Mouse (Mus musculus) adrenal gland, adult (tissue): ENCODE results near the gene Col17a1.

Source experiments
- DNase-seq, 2 experiments: peaks; one replicate each; pipeline ENCODE4 v3.0.0; 2022 to 2023; ENCODE audit warnings: low spot score in 1 of 2; ENCODE audit not compliant: inconsistent age in 2 of 2

The Col17a1 gene

GRCm38 (mm10) chr19:47608513-47608912 is 83.4 kb downstream of the Col17a1 start:
- DNase-seq, result no peak
